Mouse (Mus musculus) forebrain, embryonic 12.5 days (tissue): ENCODE results near the gene Aifm3. TPM values are rescaled to one million over a fixed set of nuclear protein-coding genes. Genes with fewer than 3 reads are reported as not detected.

Source experiments
- ATAC-seq: fragments of 200-750 bp; cut with Nextera tagmentation; 2 replicates; pipeline ENCODE4 v1.8.0; 2017; ENCODE audit warnings: moderate TSS enrichment; ENCODE audit not compliant: low FRiP score
- H3K27ac ChIP-seq: fragments of 300-500 bp; sonication (generic); 2 replicates; pipeline ENCODE4 v1.5.1; 2016; ENCODE audit warnings: mild to moderate bottlenecking
- H3K27me3 ChIP-seq: fragments of 300-500 bp; sonication (generic); 2 replicates; pipeline ENCODE4 v1.6.1; 2016; ENCODE audit warnings: mild to moderate bottlenecking
- H3K36me3 ChIP-seq: fragments of 300-500 bp; sonication (generic); replicated peaks from 2 replicates; pipeline ENCODE4 v1.6.1; 2016; ENCODE audit warnings: mild to moderate bottlenecking
- H3K4me1 ChIP-seq: fragments of 300-500 bp; sonication (generic); 2 replicates; pipeline ENCODE4 v1.6.1; 2016
- H3K4me2 ChIP-seq: fragments of 300-500 bp; sonication (generic); 2 replicates; pipeline ENCODE4 v1.6.1; 2016; ENCODE audit warnings: mild to moderate bottlenecking, moderate library complexity
- H3K4me3 ChIP-seq: fragments of 300-500 bp; sonication (generic); replicated peaks from 2 replicates; pipeline ENCODE4 v1.5.1; 2016; ENCODE audit warnings: mild to moderate bottlenecking
- H3K9ac ChIP-seq: fragments of 300-500 bp; sonication (generic); 2 replicates; pipeline ENCODE4 v1.6.1; 2016; ENCODE audit warnings: mild to moderate bottlenecking
- H3K9me3 ChIP-seq: fragments of 300-500 bp; sonication (generic); 2 replicates; pipeline ENCODE4 v1.6.1; 2016
- WGBS: fragments of 180-500 bp; shearing (Covaris S2); methylation state at CpG from one replicate; pipeline ENCODE4 v1.1.7; 2016; 5-methylcytosine and 5-hydroxymethylcytosine counted together
- polyA plus RNA-seq: library from polyadenylated mRNA; unstranded; fragments of >200 nt; fragmentation: Nextera tagmentation; extraction: Ambion mirVana; gene quantifications from 2 replicates; pipeline ENCODE4 v1.2.1, GENCODE M21; 2016

Gene Aifm3
- 6.8 and 8.3 TPM in 2 replicates for polyA plus RNA-seq

GRCm38 (mm10) chr16:17489469-17490111, at the start of gene Aifm3:
Aifm3 (plus strand) TSS chr16:17489611.
- H3K36me3 ChIP-seq, result peaks cover 21% of the 10 kb centered on the region
- peak within 1 kb of the TSS; percentile 63 for H3K9ac ChIP-seq
- peaks cover 15% of the 10 kb centered on the region for H3K4me1 ChIP-seq
- WGBS, result under 1% methylated on average over 47 of the region's 47 CpGs
- H3K27ac ChIP-seq, result no peak within 1 kb of the TSS
- ATAC-seq, result peak; percentile 78
- peaks cover 28% of the 10 kb centered on the region for H3K27me3 ChIP-seq
- H3K4me2 ChIP-seq, result peak within 1 kb of the TSS; percentile 89
- peak within 1 kb of the TSS; percentile 45 for H3K4me3 ChIP-seq
- H3K9me3 ChIP-seq, result no peaks in the 10 kb centered on the region

GRCm38 (mm10) chr16:17451541-17452372, 37.7 kb upstream of the Aifm3 start, which contains the start of gene Crkl:
Crkl (plus strand) TSS chr16:17451987.
- Histone ChIP-seq H3K4me1 (peaks cover 27% of the 10 kb centered on the region), H3K27me3 (no peaks in the 10 kb centered on the region), H3K4me3 (peak within 1 kb of the TSS; percentile 97), H3K9ac (peak within 1 kb of the TSS; percentile 97), H3K27ac (peak within 1 kb of the TSS; percentile 93), H3K4me2 (peak within 1 kb of the TSS; percentile 85), H3K9me3 (no peaks in the 10 kb centered on the region), H3K36me3 (peaks cover 17% of the 10 kb centered on the region)
- WGBS, result under 1% methylated on average over 63 of the region's 63 CpGs
- ATAC-seq, result peak; percentile 99

- H3K9ac ChIP-seq, result peak overlapping the region; percentile 97
- peak overlapping the region; percentile 97 for H3K4me3 ChIP-seq
- 0% methylated on average over 24 of the region's 24 CpGs for WGBS
- peaks cover 23% of the 10 kb centered on the region for H3K36me3 ChIP-seq
- peak; percentile 49 for ATAC-seq
- no peaks in the 10 kb centered on the region for H3K27me3 ChIP-seq
- H3K4me2 ChIP-seq, result peak overlapping the region; percentile 85
- H3K27ac ChIP-seq, result peak overlapping the region; percentile 93
- H3K9me3 ChIP-seq, result no peaks in the 10 kb centered on the region
- H3K4me1 ChIP-seq, result peaks cover 27% of the 10 kb centered on the region
Measured at GRCm38 (mm10) chr16:17452373-17452715, 37.1 kb upstream of the Aifm3 start.

- peaks cover 23% of the 10 kb centered on the region for H3K4me1 ChIP-seq
- H3K27ac ChIP-seq, result no peak overlapping the region
- no peak for ATAC-seq
- no peaks in the 10 kb centered on the region for H3K27me3 ChIP-seq
- H3K4me2 ChIP-seq, result no peak overlapping the region
- WGBS, result 97% methylated on average over 1 of the region's 1 CpGs
- no peaks in the 10 kb centered on the region for H3K9me3 ChIP-seq
- H3K4me3 ChIP-seq, result no peak overlapping the region
- H3K36me3 ChIP-seq, result peaks cover 49% of the 10 kb centered on the region
- no peak overlapping the region for H3K9ac ChIP-seq
Measured at GRCm38 (mm10) chr16:17456901-17457300, 32.5 kb upstream of the Aifm3 start.

GRCm38 (mm10) chr16:17460254-17460653, 29.2 kb upstream of the Aifm3 start:
- Histone ChIP-seq H3K9me3 (no peaks in the 10 kb centered on the region), H3K4me2 (no peak overlapping the region), H3K27ac (no peak overlapping the region), H3K36me3 (peaks cover 44% of the 10 kb centered on the region), H3K9ac (no peak overlapping the region), H3K4me3 (no peak overlapping the region), H3K4me1 (peaks cover 9% of the 10 kb centered on the region), H3K27me3 (no peaks in the 10 kb centered on the region)
- 92% methylated on average over 4 of the region's 4 CpGs for WGBS
- ATAC-seq, result no peak

GRCm38 (mm10) chr16:17461596-17461995, 27.8 kb upstream of the Aifm3 start:
- 95% methylated on average over 1 of the region's 1 CpGs for WGBS
- Histone ChIP-seq H3K27me3 (no peaks in the 10 kb centered on the region), H3K27ac (no peak overlapping the region), H3K36me3 (peaks cover 34% of the 10 kb centered on the region), H3K4me1 (peaks cover under 1% of the 10 kb centered on the region; the same call in 1 of the 2 replicates), H3K9ac (no peak overlapping the region), H3K4me3 (no peak overlapping the region), H3K9me3 (no peaks in the 10 kb centered on the region), H3K4me2 (no peak overlapping the region)
- ATAC-seq, result no peak

- no peak overlapping the region for H3K27ac ChIP-seq
- no peak overlapping the region for H3K4me3 ChIP-seq
- no peaks in the 10 kb centered on the region for H3K27me3 ChIP-seq
- no peaks in the 10 kb centered on the region for H3K9me3 ChIP-seq
- no peaks in the 10 kb centered on the region for H3K4me1 ChIP-seq
- ATAC-seq, result no peak
- no peak overlapping the region for H3K9ac ChIP-seq
- 97% methylated on average over 2 of the region's 2 CpGs for WGBS
- H3K4me2 ChIP-seq, result no peak overlapping the region
- H3K36me3 ChIP-seq, result peaks cover 19% of the 10 kb centered on the region
Measured at GRCm38 (mm10) chr16:17463184-17463583, 26.2 kb upstream of the Aifm3 start.

GRCm38 (mm10) chr16:17466875-17467663, 22.3 kb upstream of the Aifm3 start:
- Histone ChIP-seq H3K4me2 (no peak overlapping the region), H3K36me3 (peaks cover 21% of the 10 kb centered on the region), H3K9me3 (no peaks in the 10 kb centered on the region), H3K27ac (no peak overlapping the region), H3K4me1 (no peaks in the 10 kb centered on the region), H3K9ac (no peak overlapping the region), H3K4me3 (no peak overlapping the region), H3K27me3 (no peaks in the 10 kb centered on the region)
- WGBS, result 88% methylated on average over 4 of the region's 4 CpGs
- ATAC-seq, result no peak

GRCm38 (mm10) chr16:17472498-17472897, 16.9 kb upstream of the Aifm3 start:
- no peak overlapping the region for H3K4me3 ChIP-seq
- peaks cover 38% of the 10 kb centered on the region for H3K36me3 ChIP-seq
- H3K4me1 ChIP-seq, result no peaks in the 10 kb centered on the region; the same call in 1 of the 2 replicates
- H3K9ac ChIP-seq, result no peak overlapping the region
- no peak overlapping the region for H3K27ac ChIP-seq
- no peaks in the 10 kb centered on the region for H3K9me3 ChIP-seq
- no peak overlapping the region for H3K4me2 ChIP-seq
- ATAC-seq, result no peak
- WGBS, result 85% methylated on average over 6 of the region's 6 CpGs
- H3K27me3 ChIP-seq, result no peaks in the 10 kb centered on the region

- Histone ChIP-seq H3K36me3 (peaks cover 36% of the 10 kb centered on the region), H3K27ac (no peak overlapping the region), H3K4me2 (no peak overlapping the region), H3K9me3 (no peaks in the 10 kb centered on the region), H3K4me1 (no peaks in the 10 kb centered on the region; the same call in 1 of the 2 replicates), H3K27me3 (no peaks in the 10 kb centered on the region), H3K9ac (no peak overlapping the region), H3K4me3 (no peak overlapping the region)
- no peak for ATAC-seq
Measured at GRCm38 (mm10) chr16:17474091-17474490, 15.3 kb upstream of the Aifm3 start.

GRCm38 (mm10) chr16:17474761-17475160, 14.7 kb upstream of the Aifm3 start:
- Histone ChIP-seq H3K4me1 (no peaks in the 10 kb centered on the region; the same call in 1 of the 2 replicates), H3K27ac (no peak overlapping the region), H3K9ac (no peak overlapping the region), H3K4me3 (no peak overlapping the region), H3K36me3 (peaks cover 31% of the 10 kb centered on the region), H3K4me2 (no peak overlapping the region), H3K27me3 (no peaks in the 10 kb centered on the region), H3K9me3 (no peaks in the 10 kb centered on the region)
- 78% methylated on average over 2 of the region's 2 CpGs for WGBS
- no peak for ATAC-seq

GRCm38 (mm10) chr16:17475326-17475725, 14.1 kb upstream of the Aifm3 start:
- no peak overlapping the region for H3K27ac ChIP-seq

More at GRCm38 (mm10) chr16:17475326-17475725, 14.1 kb upstream of the Aifm3 start:
- no peaks in the 10 kb centered on the region for H3K9me3 ChIP-seq
- H3K4me1 ChIP-seq, result no peaks in the 10 kb centered on the region; the same call in 1 of the 2 replicates
- no peaks in the 10 kb centered on the region for H3K27me3 ChIP-seq
- no peak for ATAC-seq
- WGBS, result 85% methylated on average over 4 of the region's 4 CpGs
- H3K9ac ChIP-seq, result no peak overlapping the region
- no peak overlapping the region for H3K4me2 ChIP-seq
- H3K36me3 ChIP-seq, result peaks cover 25% of the 10 kb centered on the region
- no peak overlapping the region for H3K4me3 ChIP-seq
